Mouse (Mus musculus) c-Kit-positive CD71-positive TER-119-positive erythroid progenitor cells, embryonic 14.5 days (primary cell): Measurements from ENCODE around the gene Fcgrt.
A peak's percentile ranks its signal among the peaks of the same experiment; 100 is the strongest.
"Not testable (repeated sequence)": the region's sequence is repeated elsewhere in the genome, so short reads cannot be mapped to it uniquely, and the experiment has no call there.

Experiments
- DNase-seq: peaks from one replicate; pipeline ENCODE4 v3.0.0-alpha.2; 2013; ENCODE audit warnings: low spot score

The Fcgrt gene

DNA sequence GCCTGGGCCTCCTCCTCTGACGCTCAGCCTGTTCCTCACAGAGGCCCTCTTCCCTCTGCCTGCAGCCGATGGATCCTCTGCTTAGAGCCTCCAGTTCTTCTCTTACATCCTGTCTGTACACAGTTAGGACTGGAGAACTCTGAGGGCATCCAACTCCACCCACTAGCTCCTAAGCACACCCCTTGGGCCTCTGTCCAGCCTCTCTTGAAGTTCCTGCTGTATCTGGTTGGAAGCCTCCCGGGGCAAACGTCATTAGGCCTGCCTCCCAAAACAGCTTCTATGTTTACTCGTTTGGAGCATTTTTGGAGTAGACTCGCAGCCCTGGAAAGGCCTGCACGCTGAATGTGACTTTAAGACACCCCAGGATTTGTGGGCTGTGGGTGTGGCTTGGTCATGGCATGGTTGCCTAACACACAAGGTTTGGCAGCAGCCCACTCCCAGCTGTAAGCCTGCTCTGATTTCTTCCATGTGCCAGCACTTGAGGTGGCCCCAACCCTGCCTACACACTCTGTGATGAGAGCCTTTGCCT is at the start of gene Fcgrt:
TSS of gene Fcgrt (minus strand) at position 200 of the 529 bp plus-strand sequence.
- DNase-seq = no peak

DNA sequence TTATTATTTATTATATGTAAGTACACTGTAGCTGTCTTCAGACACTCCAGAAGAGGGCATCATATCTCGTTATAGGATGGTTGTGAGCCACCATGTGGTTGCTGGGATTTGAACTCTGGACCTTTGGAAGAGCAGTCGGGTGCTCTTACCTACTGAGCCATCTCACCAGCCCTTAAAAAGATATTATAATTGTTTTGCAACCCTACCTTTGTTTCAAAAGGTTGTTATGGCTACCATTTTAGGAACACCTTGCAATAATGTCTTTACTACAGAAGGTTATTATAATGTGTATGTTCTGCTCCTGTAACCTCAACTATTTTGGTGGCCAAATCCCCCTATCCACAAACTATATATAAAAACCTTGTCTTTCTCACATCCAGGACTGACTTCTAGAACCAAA is 49.4 kb upstream of the Fcgrt start:
- not testable (repeated sequence) for DNase-seq

DNA sequence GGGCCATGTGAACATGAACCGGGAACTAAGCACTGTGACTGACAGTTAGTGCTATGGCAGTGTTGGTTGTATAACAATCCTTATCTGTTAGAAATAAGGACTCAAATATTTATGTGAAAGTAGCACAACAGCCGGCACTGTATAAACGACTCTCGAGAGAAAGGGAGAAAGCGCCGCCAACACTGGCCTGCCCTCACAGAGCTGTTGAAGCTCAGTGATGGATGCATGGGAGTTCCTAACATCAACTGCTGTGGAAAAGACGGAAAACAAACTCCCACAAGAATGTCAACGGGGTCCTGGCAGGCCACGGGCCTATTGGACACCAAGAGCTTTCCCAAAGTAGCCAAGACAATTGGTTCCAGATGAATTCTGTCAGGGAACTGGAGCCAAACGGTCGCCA is 47.7 kb upstream of the Fcgrt start:
- DNase-seq = no peak

DNA sequence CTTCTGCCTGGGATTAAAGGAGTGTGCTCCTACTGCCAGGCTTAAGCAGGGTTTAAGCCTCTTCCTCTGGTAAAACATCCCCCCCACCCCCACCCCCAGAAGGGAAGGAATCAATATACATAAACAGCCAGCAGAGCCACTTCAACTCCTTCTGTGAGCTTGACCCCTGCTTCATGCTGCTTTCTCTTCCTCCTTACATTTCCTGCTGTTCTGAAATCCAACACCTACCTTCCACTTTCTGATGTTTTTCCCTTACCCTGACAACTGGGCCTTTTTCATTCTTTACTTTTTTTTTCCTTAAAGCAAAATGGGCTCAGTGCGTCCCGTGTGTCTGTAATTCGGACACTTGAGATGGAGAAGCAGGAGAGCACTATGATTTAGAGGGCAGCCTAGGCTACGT is 46.7 kb upstream of the Fcgrt start:
- no peak for DNase-seq

DNA sequence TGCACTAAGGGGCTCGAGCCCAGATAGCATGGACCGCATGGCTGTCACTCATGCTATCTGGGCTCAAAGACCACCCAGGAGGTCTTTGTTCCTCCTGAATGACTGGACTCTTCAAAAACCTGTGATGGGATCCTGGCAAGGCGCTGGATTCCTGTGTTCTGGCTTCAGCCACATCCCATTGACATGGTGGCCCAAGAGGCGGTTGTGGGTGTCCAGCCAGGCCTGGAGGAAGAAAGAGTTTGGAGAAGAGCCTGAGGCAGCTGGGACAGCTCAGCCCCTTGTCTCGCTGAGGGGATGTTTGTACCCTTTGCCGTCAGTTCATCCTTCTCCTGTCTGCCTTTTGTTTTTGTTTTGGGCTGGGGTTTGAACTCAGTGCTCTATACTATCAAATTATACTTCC is 45.9 kb upstream of the Fcgrt start:
- DNase-seq = no peak

DNA sequence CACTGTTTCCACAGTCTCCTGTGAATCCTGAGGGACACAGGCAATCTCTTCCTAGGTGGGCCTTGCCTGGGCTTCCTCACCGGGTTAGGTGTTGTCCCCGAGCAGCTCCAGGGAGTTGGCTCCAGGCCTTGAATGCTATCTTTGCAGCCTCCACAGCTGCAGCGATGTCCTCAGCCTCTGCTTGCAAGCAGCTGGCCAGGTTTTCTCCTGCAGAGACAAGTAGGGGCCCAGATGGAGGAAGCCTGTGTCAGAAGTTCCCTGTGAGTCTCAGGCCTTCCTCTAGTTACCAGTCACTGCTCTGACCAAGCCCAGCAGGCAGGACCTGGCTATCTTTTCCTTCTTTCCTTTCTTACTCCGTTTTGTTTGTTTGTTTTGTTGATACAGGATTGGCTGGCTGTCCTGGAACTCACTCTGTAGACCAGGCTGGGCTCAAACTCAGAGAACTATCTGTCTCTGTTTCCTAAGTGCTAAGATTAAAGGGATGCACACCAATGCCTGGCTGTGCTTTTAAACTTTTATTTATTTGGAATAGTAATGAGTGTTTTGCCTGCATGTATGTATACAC is 45.0 kb upstream of the Fcgrt start:
- no peak for DNase-seq

DNA sequence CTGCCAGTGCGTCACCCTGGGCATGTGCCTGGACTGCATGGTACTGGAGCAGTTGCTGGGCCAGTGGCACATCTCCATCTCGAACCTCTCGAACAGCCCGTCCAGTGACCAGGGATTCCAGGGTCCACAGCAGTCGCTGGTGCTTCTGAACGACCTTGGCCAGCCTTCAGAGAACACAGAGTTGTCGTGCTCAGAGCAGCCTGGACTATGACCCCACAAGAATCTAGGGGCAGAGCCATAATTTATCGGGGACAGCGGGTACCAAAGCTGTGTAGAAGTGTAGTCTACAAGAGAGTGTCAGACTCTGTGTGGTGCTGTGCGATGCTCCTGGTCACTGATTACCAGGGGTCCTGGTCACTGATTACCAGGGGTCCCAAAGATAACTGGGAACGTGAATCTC is 44.2 kb upstream of the Fcgrt start:
- no peak for DNase-seq

DNA sequence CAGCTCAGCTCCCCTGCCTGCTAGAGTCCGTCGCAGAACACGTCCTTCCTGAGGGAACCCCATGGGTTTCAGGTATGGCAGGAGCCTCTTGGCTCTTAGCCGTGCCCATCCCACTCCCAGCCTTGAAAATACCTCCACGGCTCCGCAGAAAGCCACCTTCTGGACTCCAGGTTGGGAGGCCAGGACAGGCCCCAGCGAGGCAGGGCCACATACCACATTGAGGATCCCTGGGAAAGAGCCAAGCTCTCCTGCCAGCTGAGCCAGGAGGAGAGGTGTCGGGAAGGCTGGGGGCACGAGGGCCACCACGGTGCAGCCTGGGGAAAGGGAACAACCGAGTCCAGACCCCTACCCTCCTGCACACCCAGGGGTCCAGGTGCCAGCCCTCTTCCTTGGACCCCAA is 43.6 kb upstream of the Fcgrt start:
- no peak for DNase-seq

DNA sequence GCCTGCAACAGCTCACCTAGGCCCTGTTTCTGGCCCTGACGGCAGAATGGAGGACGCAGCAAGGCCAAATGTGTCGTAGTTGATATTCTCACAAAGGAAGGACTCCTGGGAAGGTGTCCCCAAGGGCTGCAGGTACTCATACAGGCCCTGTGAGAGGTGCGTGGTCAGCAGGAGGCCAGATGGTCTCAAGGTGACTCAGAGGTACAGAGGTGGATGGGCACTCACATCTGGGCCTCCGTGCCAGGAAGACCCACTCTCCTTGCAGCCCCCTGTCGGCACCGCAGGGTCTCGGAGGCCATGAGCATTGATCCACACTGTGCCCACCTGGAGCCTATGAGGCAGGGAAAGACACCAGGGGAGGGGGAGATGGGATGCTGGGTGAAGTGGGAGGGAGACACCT is 41.8 kb upstream of the Fcgrt start:
- DNase-seq = no peak

DNA sequence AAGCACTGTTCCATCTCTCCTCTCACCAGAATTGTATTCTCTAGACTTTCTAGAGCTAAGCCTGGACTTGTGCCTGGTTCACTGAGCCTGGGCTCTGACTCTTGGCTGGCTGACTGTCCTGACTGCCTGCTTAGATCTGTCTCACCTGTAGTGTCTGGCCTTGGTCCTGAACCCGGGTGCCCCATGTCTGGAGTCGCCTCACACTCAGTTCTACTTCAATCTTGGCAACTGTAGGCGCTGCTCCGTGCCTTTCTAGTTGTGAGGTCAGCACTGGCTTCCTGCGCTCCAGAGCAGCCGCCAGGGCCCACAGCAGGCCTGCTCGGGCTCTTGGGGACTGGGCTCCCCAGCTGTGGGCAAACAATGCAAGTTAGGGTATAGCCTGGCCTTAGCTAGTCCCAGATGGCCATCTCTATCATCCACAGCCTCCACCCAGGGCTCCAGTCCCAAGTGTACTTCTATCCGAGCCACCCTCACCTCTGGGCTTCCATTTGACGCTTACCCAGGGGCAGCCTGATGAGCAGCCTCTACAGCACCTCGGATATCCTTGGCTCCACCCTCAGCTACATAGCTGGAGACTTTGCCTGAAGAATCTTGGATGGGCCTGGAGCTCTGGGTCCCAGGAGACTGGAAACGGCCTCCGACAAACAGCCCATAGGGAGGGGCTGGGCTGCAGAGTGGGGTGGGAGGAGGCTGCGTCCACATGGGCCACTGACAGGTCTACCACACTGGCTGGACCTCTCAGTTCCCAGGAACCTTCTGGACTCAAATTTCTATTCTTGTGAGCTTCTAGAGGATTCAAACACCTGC is 40.9 kb upstream of the Fcgrt start:
- no peak for DNase-seq

DNA sequence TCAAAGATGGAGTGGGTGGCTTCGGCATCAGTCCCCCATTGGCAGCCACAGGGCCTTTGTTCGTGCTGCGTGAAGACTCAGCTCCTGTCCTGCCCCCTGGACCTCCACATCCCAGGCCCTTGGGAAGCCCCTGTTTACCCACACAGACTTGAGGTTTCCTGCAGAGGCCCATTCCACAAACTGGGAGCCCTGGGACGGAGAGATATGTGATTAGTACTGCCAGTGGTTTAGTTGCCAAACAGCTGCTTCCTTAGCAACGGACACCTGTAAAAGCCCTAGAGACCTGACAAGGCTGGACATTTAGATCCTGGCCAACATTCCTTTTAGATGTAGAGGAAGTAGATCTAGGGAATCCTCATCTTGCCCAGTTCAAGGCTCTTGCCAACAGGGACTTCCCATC is 38.3 kb upstream of the Fcgrt start:
- DNase-seq = no peak

DNA sequence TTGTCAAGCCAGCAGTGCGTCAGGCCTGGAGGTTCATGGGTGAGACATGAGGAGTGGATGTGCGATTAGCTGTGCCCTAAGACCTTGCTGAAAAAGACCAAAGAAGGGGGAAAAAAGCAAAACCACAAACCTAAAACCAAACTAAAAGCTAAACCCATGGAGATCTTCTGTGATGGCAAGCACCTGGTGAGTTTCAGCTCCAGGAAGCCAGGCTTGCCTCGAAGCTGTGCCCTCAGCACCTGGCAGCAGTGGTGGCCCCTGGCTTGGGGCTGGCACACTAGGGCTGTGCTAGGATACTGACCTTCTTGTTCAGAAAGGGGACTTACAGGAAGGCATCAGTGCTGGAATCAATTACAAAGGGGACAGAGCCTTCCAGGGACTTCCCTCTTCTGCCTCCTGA is 37.7 kb upstream of the Fcgrt start:
- no peak for DNase-seq

DNA sequence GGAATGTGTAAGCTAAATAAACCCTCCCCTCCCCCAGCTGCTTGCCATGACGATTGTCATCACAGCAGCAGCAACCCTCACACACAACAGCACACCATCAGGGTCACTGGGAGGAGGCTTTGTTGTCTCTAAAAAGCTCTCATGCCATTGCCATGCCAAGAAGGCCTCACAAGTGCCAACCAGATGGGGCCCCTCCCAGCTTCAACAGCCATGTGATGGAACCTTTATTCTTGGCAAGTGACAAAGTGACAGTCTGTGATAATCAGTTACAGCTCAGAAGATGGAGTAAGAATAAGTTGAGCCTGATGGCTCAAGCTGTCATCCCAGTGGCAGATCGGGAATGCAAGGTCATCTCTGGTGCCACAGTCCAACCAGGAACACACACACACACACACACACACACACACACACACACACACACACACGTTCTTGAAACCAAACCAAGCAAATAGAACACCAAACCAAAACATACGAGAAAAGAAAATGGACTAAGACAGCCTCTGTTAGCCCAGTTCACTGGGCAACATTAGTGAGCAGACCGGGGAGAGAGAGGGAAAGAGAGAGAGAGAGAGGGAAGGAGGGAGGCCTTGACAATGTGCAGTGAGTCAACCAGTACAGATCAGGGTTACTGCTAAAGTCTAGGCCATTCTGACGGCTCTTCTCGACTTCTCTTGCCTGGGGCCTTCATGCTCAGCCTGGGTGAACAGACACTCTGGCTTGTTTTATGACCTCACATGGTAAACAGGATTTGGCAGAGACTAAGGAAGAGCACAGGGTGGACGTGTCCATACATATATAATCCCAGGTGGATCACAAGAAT is 36.5 kb upstream of the Fcgrt start:
- DNase-seq = no peak

DNA sequence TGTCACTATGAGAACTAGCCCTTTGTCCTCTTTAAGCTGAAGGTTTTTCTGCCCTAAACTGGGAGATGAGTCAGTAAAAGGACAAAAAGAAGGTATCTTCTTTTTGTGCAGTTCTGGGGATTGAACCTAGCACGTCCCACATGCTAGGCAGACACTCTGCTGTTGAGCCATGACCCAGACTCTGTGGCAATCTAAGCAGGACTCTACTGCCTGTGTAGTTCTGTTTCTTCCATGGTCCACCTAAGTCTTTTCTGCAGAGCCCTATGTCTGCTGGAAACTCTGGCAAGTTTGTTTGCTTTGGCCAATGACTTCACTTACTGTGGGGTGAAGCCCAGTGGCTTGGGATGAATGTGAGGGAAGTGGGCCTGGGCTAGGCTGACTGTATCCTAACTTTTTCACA is 34.8 kb upstream of the Fcgrt start:
- DNase-seq = no peak

DNA sequence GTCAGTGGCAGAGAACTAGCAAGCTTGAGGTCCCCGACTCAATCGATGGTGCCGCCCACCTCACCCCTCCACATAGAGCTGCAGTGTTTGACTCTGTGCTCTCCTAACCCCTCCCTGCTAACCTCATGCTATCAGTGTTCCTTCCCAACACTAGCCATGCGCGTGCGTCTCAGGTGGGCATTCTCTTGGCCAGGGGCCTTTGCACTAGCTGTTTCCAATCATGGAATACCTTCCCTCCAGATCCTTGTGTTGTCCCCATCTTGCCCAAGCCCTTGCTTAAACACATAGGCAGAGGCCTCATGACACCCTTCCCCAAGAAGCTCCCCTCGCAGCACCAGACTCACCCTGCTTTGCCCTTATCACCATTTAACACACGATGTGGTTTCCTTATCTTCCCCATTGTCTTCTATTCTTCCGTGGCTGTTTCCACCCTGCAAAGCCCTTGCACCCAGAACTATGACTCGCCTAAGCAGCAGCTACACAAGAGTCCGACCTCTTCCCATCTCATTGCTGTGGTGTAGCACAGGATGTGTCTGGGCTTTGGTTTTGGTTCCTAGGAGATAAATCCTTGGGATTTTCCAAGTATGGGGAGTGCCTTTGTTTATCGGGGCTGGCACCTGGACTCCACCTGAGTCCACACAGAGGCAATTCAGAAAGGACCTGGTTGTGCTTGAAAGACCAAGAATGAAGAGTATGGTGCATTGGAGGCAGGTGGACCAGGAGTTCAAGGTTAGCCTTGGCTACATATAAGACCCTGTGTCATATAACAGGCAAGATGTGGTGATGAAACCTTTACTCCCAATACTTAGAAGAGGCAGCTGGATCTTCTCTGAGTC is 33.7 kb upstream of the Fcgrt start:
- DNase-seq = peak; percentile 72

DNA sequence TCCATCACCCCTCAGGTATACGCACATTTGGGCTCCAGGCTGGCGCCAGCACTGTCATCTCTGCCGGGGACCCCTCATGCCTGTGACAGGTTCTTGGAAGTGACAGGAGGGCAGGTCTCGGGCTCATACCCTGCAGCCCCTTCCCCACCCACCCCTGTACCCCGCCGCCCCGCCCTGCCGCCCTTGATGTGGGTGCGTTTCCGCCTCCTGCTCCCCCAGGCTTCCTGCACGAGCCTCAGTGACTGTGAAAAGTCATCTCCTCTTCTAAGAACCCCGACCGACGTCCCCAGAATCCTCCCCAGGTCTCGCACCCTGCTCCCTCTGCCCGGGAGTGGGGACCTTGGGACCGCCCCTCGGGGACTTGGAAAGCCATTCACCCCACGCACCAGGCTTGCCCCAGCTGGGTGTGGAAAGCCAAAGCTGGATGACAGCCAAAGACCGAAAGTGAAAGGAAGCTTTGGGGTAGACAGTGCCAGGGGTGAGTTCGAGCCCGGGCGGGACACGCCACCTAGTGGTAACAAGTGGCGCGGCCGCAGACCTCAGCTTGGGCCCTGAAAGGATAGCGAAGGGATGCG is 32.4 kb upstream of the Fcgrt start, which contains the start of the genes Gm45713 and Flt3l:
TSS of gene Gm45713 (minus strand) at position 239 of the 575 bp plus-strand sequence.
TSS of gene Flt3l (minus strand) at position 440 of the 575 bp plus-strand sequence.
- DNase-seq = peak; percentile 92

DNA sequence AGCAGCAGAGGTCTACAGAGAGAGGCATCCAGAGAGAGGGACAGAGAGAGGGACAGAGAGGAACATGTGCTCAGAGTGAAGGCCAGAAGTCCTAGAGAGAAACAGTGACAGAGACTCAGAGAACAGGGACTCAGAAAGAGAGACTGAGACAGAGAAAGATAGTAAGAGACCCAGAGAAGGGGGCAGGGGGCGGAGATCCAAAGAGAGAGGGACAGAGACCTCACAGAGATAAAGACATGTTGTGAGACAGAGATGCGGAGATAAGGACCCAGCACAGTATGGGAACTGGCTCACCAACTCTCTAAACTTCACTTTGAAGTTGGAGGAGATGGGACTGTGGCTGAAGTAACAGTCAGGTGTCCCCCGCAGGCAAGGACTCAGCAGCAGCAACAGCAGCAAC is 31.7 kb upstream of the Fcgrt start:
- DNase-seq = peak; percentile 56

DNA sequence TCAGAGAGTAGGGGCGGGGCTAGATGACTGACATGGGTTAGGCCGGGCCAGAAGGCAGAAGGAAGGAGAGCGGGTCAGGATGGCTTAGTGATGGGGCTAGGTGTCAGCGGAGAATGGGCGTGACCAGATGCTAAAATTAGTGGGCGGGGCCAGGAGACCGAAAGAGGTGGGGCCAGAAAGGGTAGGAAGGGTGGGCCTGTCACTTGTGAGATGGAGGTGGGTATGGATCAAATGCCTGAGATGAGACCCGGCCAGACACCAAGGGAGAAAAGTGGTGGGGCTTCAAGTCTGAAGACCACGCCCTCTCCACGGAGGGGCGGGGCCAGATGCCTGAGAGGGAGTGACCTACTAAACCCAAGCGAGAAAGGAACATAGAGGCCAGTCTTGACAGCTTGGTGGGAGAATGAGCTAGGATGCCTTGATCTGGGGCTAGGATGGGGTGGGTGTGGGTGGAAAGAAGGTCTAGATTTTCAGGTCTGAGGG is 30.9 kb upstream of the Fcgrt start:
- DNase-seq = peak; percentile 83

DNA sequence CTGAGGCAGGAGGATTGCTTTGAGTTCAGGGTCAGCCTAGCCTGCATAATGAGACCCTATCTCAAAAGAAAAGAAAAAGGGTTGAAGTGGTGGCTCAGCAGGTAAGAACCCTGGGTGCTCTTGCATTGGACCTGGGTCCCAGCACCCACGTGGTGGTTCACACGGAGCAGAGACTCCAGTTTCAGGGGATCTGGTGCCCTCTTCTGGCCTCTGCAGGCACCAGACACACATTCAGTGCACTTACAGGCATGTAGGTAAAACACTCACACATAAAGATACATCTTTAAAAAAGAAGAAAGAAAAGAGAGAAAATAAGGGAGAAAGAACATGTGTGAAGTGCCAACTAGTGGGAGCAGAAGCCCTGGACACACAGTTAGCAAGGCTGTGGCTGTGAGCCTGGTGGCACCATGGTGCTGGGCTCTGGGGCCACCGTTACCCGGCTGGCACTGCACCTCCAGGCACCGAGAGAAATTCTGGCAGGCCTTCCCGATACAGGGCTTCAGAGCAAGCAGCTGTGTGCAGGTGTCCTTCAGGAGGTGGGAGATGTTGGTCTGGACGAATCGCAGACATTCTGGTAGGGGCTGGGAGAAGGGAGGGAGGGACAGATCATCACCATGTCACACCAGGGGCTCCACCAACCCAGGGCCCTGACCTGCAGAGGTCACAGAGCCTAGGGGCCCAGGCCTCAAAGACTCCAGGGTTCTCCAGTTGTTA is 30.0 kb upstream of the Fcgrt start:
- no peak for DNase-seq

DNA sequence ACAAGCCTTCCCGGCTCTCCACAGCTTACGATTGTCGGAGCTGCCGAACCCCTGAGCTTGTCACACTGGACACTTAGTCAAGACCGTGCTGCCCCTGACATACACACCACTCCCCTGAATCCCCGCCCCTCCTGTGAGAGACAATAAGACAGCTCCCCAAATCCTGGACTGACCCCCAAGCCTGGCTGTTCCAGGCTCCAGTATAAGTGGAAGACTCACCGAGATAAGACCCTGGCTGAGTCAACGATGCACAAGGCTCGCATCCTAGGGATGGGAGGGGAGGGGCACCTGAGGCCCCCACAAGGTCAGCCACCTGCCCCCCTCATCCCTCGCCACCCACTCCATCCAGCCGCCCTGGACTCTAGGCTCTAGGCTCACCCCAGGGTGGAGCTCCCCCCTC is 28.2 kb upstream of the Fcgrt start:
- DNase-seq = no peak
